Mouse (Mus musculus): ENCODE data around the gene Nedd9. TPM values are rescaled to one million over a fixed set of nuclear protein-coding genes. Genes with fewer than 3 reads are reported as not detected.
A peak's percentile ranks its signal among the peaks of the same experiment; 100 is the strongest.

Nedd9 gene
- polyA plus RNA-seq, 1 experiment = 0.16 TPM

DNA sequence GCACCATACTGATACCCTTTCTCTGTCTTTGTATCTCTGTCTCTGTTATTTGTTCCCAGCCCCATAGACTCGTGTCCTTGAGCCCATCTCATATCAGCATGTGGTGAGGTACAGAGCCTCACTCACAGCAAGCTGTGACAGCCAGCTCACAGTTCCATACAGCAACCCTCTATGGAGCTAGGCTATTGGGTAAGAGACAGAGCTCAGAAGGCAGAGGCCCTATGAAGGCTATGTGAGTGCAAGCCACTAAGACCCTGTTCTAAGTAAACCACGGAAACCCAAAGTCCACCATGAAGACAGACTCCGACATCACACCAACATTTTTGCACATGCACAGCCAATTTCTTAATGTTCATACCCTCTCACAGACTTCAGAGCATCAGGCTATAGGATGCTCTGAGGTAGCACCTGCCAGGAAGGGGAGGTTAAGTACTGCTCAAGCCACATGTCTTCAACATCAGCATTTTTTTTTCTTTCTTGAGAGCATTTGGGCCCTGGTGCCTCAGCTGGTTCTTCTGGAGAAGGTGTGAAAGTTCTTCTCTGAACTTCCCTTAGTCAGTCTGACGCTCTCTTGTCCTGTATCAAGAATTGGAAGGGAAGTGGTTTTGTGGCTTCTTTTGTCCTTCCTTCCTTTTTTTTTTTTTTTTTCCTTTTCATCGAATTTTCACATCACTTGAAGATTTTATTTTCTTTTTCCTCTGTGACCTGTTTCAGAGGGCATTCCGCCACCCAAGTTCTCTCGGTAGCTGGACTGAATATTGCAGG lies 105.9 kb downstream of the Nedd9 start:
- TF ChIP-seq FLI1 (IDR thresholded peaks at IDR 0.05; ENCODE audit: low read length) (no peak), GATA1 (IDR thresholded peaks at IDR 0.05; ENCODE audit: borderline replicate concordance, low read length) (no peak)
- Histone ChIP-seq H3K36me3 (replicated peaks; ENCODE audit: low read length) (no peaks in the 10 kb centered on the region), H3K9me3 (no peaks in the 10 kb centered on the region), H3K27me3 (replicated peaks) (peaks cover 4% of the 10 kb centered on the region), H3K4me1 (peaks cover 20% of the 10 kb centered on the region), H3K4me3 (replicated peaks) (no peak overlapping the region)

GRCm38 (mm10) chr13:41379951-41380465 lies 107.2 kb downstream of the Nedd9 start:
- Histone ChIP-seq H3K27me3 (replicated peaks) (peaks cover 4% of the 10 kb centered on the region), H3K4me1 (peaks cover 20% of the 10 kb centered on the region), H3K9me3 (no peaks in the 10 kb centered on the region), H3K4me3 (replicated peaks) (no peak overlapping the region), H3K36me3 (replicated peaks; ENCODE audit: low read length) (no peaks in the 10 kb centered on the region)
- TF ChIP-seq FLI1 (IDR thresholded peaks at IDR 0.05; ENCODE audit: low read length) (no peak), GATA1 (IDR thresholded peaks at IDR 0.05; ENCODE audit: borderline replicate concordance, low read length) (no peak)

- TF ChIP-seq FLI1 (IDR thresholded peaks at IDR 0.05; ENCODE audit: low read length) (no peak), GATA1 (IDR thresholded peaks at IDR 0.05; ENCODE audit: borderline replicate concordance, low read length) (no peak)
- H3K4me1 ChIP-seq = peaks cover 20% of the 10 kb centered on the region
- H3K36me3 ChIP-seq (replicated peaks; ENCODE audit: low read length) = no peaks in the 10 kb centered on the region
- no peaks in the 10 kb centered on the region for H3K9me3 ChIP-seq
- H3K27me3 ChIP-seq (replicated peaks) = peaks cover 4% of the 10 kb centered on the region
- H3K4me3 ChIP-seq (replicated peaks) = no peak overlapping the region
These were observed 108.7 kb downstream of the Nedd9 start for GRCm38 (mm10) chr13:41378462-41378861.

GRCm38 (mm10) chr13:41377856-41378255 lies 109.3 kb downstream of the Nedd9 start:
- Histone ChIP-seq H3K36me3 (replicated peaks; ENCODE audit: low read length) (no peaks in the 10 kb centered on the region), H3K4me3 (replicated peaks) (no peak overlapping the region), H3K27me3 (replicated peaks) (peaks cover 4% of the 10 kb centered on the region), H3K9me3 (no peaks in the 10 kb centered on the region), H3K4me1 (peaks cover 24% of the 10 kb centered on the region)
- TF ChIP-seq FLI1 (IDR thresholded peaks at IDR 0.05; ENCODE audit: low read length) (no peak), GATA1 (IDR thresholded peaks at IDR 0.05; ENCODE audit: borderline replicate concordance, low read length) (no peak)

DNA sequence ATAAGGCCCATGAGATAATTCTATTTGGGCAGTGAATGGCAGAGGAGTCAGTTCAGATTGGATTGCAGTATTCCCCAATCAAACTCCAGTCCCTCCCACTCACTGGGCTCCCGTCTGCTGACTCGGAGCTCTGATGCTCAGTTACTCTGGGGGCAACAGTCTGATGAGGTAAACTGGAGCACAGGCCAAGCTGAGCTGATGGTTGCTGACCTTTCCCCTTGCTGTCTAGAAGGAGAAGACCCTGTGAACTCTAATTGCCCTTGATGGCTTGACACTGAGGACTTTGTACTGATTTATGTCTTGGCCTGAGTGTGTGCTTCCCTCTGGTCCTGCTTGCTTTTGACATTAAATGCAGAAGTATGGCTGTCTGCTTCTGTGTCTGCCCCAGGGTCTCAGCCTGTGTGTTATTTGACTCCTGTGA lies 110.1 kb downstream of the Nedd9 start:
- TF ChIP-seq FLI1 (IDR thresholded peaks at IDR 0.05; ENCODE audit: low read length) (no peak), GATA1 (IDR thresholded peaks at IDR 0.05; ENCODE audit: borderline replicate concordance, low read length) (no peak)
- H3K4me1 ChIP-seq = peaks cover 25% of the 10 kb centered on the region
- no peaks in the 10 kb centered on the region for H3K9me3 ChIP-seq
- no peak overlapping the region for H3K4me3 ChIP-seq (replicated peaks)
- no peaks in the 10 kb centered on the region for H3K36me3 ChIP-seq (replicated peaks; ENCODE audit: low read length)
- peaks cover 4% of the 10 kb centered on the region for H3K27me3 ChIP-seq (replicated peaks)

DNA sequence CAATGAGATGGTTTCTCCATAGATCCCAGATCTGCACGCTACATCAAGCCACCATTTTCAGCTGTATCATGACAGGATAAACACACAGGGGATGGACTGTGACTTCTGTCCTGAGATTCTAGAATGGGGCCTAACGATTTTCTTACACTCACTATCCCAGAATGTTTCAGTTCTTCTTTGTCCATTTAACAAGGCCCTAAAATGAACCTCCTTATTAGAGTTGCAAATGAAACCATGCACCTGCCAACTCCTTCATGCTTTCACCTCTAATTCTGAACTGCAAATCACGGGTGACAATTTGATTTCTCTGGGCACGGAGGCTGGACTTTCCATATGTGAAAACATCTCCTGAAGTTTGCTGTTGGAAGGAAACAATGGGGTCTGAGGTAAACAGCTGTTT lies 111.1 kb downstream of the Nedd9 start:
- no peak overlapping the region for H3K4me3 ChIP-seq (replicated peaks)
- no peaks in the 10 kb centered on the region for H3K9me3 ChIP-seq
- peaks cover 4% of the 10 kb centered on the region for H3K27me3 ChIP-seq (replicated peaks)
- TF ChIP-seq FLI1 (IDR thresholded peaks at IDR 0.05; ENCODE audit: low read length) (no peak), GATA1 (IDR thresholded peaks at IDR 0.05; ENCODE audit: borderline replicate concordance, low read length) (no peak)
- H3K4me1 ChIP-seq = peaks cover 16% of the 10 kb centered on the region
- H3K36me3 ChIP-seq (replicated peaks; ENCODE audit: low read length) = no peaks in the 10 kb centered on the region

- H3K36me3 ChIP-seq (replicated peaks; ENCODE audit: low read length) = no peaks in the 10 kb centered on the region
- H3K4me1 ChIP-seq = peaks cover 12% of the 10 kb centered on the region
- H3K27me3 ChIP-seq (replicated peaks) = peaks cover 4% of the 10 kb centered on the region
- TF ChIP-seq GATA1 (IDR thresholded peaks at IDR 0.05; ENCODE audit: borderline replicate concordance, low read length) (no peak), FLI1 (IDR thresholded peaks at IDR 0.05; ENCODE audit: low read length) (no peak)
- no peaks in the 10 kb centered on the region for H3K9me3 ChIP-seq
- no peak overlapping the region for H3K4me3 ChIP-seq (replicated peaks)
These were observed 111.5 kb downstream of the Nedd9 start for GRCm38 (mm10) chr13:41375696-41376095.

GRCm38 (mm10) chr13:41374886-41375285 lies 112.3 kb downstream of the Nedd9 start:
- Histone ChIP-seq H3K4me3 (replicated peaks) (no peak overlapping the region), H3K36me3 (replicated peaks; ENCODE audit: low read length) (no peaks in the 10 kb centered on the region), H3K4me1 (peaks cover 9% of the 10 kb centered on the region), H3K27me3 (replicated peaks) (no peaks in the 10 kb centered on the region), H3K9me3 (no peaks in the 10 kb centered on the region)
- TF ChIP-seq FLI1 (IDR thresholded peaks at IDR 0.05; ENCODE audit: low read length) = no peak
- TF ChIP-seq GATA1 (IDR thresholded peaks at IDR 0.05; ENCODE audit: borderline replicate concordance, low read length) = no peak

DNA sequence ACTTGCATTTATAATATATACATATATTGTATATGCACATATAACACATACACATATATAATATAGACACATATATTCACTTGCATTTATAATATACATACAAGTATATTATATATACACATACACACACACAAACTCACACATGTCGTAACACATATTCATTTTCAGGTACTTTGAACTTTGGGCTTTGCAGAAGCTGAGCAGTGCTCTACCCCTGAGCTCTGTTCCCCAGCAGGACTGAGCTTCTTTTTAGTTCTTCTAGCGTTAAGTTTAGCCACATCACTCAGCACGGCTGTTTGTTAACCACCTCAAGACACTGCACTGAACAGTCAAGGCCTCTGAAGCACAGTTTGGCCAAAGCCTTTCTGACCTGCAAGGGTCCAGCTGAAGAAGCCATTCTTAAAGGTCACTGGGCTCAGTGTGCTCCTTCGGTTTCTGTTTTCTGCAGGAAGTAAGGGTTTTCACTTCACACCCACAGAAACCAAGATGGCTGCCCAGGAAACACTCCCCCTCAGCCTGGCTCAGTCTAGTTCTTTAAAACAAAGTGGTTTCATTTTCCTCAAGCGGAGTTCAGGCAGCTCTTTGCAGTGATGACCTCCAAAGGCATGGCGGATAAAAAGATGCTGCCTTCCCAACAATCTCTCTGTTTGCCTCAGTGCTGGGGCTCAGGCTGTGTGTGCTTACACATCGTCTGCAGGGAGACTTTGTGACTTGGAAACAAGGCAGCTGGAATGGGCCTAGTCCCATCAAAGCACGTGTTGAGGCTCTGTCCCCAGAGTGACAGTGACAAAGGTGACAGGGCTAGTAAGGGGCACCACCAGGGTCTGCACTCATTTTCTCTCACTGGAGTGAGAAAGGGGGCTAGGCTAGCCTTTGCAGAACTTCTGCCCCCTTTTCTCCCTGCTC lies 114.4 kb downstream of the Nedd9 start:
- Histone ChIP-seq H3K9me3 (no peaks in the 10 kb centered on the region), H3K4me3 (replicated peaks) (peak overlapping the region; percentile 40), H3K4me1 (peaks cover 11% of the 10 kb centered on the region), H3K36me3 (replicated peaks; ENCODE audit: low read length) (no peaks in the 10 kb centered on the region), H3K27me3 (replicated peaks) (no peaks in the 10 kb centered on the region)
- TF ChIP-seq GATA1 (IDR thresholded peaks at IDR 0.05; ENCODE audit: borderline replicate concordance, low read length) (no peak), FLI1 (IDR thresholded peaks at IDR 0.05; ENCODE audit: low read length) (no peak)

Data from megakaryocyte, embryonic 14.5 days (primary cell).